Mouse (Mus musculus) cerebral cortex, adult 2 months (tissue): ENCODE results near the gene Ptprs.

Source experiments
- WGBS: fragments of 180-500 bp; shearing (Covaris S2); methylation state at CpG from one replicate; pipeline ENCODE4 v1.1.7; 2018; 5-methylcytosine and 5-hydroxymethylcytosine counted together

Ptprs gene

GRCm38 (mm10) chr17:56467456-56467884 is 8.8 kb downstream of the Ptprs start:
- WGBS = 17% methylated on average over 7 of the region's 7 CpGs

DNA sequence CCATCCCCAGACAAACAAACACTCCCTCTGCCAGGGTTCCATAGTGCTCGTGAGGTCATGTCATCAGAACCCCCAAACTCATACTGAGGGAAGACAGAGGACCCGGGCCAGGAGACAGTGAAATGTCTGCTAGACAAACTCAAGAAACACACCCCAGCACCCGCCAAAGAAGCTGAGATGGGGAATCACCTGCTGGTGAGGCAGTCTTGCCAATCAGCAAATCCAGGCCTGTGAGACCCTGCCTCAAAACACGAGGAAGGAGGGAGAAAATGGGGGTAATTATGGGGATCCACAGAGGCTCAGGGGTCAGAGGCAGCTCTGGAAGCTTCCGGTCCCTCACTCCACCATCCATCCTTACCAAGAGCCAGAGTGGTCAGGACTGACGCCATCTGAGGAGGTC is 9.5 kb downstream of the Ptprs start:
- 49% methylated on average over 6 of the region's 6 CpGs for WGBS

DNA sequence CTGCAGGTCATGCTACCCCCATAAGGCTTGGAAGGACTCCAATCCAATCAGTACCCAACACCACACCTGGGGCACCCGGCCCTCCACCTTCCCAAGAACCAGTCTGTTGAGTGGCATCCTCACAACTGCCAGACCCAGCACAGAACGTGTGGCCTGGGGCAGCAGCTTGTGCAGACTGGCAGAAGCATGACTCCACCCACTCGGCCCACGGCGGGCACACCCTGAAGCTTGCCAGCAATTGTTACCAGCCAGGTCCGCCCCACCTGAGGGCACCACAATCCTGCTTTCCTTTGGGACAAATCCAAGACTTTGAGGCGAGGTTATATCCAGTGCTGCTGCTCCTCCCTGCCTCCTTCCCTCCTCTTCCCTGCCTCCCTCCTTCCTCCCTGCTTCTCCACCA is 11.5 kb downstream of the Ptprs start:
- 47% methylated on average over 7 of the region's 7 CpGs for WGBS

GRCm38 (mm10) chr17:56464345-56464744 is 11.9 kb downstream of the Ptprs start:
- WGBS = 88% methylated on average over 2 of the region's 2 CpGs

DNA sequence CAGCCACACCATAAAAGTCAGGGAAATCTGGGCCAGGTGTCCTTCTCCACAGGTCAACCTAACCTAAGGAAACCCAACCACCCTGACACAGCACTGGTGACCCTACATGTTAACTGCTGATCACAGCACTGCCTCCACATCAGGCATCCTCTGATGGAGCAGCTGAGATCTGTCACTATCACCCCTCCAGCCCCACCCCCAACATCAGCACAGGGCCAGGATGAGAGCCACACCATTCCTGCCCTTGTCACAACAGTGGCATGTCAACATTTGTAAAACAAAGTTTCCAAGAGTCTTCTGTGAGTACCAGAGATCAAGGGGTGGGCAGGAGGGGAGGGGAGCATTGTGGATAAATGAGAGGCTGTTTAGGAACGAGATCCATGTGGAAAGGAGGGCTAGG is 12.8 kb downstream of the Ptprs start:
- WGBS = 31% methylated on average over 1 of the region's 1 CpGs

DNA sequence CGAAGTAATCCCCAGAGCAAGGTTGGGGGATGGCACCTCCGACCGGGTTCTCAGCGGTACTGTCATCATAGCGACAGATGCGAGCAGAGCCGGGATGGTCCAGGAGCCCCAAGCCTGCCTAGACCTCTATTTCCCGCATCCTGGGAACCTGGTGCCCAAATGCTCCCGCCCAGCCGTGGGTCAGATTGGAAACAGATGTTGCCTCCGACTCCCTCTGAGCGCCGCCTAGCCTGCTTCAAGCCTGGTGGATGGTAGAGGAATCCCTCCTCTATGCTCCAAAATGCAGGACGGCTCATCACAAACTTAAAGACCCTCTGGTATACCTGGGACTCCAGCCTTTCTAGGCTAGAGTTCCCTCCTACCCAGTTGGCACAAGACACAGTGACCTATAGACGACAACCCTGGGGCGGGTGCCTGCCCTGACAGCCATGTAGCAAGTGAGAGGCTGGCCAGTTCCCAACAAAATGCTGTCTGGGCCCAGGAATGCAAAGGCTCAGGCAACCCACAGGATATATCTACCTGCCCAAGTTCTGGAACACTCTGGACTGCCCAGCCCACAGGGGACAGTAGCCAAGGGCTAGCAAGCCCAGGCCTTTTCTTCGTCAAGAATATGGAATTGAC is 13.3 kb downstream of the Ptprs start:
- WGBS = 7% methylated on average over 17 of the region's 17 CpGs

GRCm38 (mm10) chr17:56461771-56462743 is 14.2 kb downstream of the Ptprs start:
- WGBS = under 1% methylated on average over 77 of the region's 77 CpGs

GRCm38 (mm10) chr17:56460876-56461275 is 15.4 kb downstream of the Ptprs start:
- whole genome bisulfite sequencing = 43% methylated on average over 6 of the region's 6 CpGs

- 91% methylated on average over 1 of the region's 1 CpGs for WGBS
Observed at GRCm38 (mm10) chr17:56457442-56457841, 18.8 kb downstream of the Ptprs start.

- WGBS = 39% methylated on average over 5 of the region's 5 CpGs
Observed at GRCm38 (mm10) chr17:56456353-56456752, 19.9 kb downstream of the Ptprs start.

- WGBS = 62% methylated on average over 4 of the region's 4 CpGs
Observed at GRCm38 (mm10) chr17:56453689-56454088, 22.6 kb downstream of the Ptprs start.

DNA sequence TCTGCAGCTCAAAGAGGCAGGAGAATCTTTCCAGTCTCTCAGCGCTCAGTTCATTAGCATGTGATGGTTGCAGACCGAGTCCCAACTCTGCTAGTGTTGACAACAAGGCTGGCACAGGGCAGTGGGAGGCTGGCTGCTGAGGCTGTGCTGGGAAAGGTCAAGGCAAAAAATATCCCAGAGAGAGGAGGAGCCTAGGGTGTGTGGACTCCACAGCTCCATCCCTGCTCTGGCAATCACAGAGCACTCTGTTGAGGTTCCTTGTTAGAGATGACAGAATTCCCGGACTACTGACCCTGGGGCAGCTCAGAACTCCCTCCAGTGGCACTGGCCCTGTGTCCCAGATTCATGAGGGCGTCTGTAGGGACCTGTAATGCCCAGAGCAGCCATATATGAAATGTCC is 23.0 kb downstream of the Ptprs start:
- WGBS = 37% methylated on average over 4 of the region's 4 CpGs

DNA sequence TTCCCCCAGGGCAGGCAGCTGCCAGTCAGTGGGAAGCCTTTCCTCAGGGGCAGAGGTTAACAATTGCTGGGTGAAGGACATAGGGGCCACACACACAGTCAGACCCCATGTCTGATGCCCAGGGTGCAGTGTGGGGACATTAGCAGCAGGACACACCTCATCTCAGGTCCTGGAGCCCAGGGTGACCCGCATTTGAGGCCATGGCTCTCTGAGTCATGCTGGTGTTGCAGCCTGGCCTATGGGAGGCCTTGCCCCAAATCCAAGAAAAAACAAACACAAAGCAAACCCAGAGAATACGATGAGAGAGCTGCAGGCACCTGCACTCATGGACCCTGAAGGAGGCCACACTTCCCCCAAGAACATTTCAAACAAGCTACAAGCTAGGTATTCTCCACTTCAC is 28.6 kb downstream of the Ptprs start:
- 67% methylated on average over 2 of the region's 2 CpGs for WGBS

DNA sequence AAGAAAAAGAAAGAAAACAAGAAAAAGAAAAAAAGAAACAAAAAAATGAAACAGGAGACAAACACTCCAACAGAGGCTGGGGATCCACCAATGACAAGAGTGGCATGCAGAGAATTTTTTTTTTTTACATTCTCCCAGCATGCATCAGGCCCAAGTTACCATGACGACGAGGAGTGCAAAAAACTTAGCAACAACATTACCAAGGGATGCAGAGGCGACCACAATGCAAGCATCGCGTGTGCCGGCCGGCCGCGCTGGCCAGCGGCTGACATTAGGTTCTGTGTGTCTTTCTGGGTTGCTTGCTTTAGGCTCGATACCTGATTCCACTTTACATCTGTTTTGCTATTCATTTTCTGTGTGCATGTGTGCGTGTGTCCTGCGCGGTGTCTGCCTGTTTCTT is 30.9 kb downstream of the Ptprs start:
- 43% methylated on average over 14 of the region's 14 CpGs for WGBS

GRCm38 (mm10) chr17:56444771-56445170 is 31.5 kb downstream of the Ptprs start:
- WGBS = 93% methylated on average over 3 of the region's 3 CpGs

DNA sequence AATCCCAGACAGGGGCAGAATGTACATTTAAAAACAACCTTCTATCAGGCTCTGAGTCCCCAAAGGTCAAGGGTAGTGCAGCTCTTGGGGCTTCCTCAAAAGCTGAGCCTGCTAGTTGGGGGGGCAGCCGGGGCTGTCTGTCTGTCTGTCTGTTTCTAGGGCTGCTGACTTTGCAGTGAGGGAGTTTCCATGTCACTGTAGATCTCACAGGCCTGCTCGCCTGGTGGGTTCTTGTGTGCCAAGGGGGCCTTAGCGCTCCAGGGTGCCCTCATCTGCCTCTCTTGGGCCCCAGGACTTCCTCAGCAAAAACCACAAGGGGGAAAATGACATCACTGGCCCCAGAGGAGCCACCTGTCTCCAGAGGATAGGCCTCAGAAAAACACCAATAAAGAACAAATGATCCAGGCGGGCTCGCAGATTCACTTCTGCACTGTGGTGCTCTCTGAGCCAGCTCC is 32.9 kb downstream of the Ptprs start:
- 71% methylated on average over 5 of the region's 5 CpGs for WGBS

GRCm38 (mm10) chr17:56442316-56442715 is 34.0 kb downstream of the Ptprs start:
- WGBS = 66% methylated on average over 6 of the region's 6 CpGs

GRCm38 (mm10) chr17:56439731-56440460 is 36.4 kb downstream of the Ptprs start:
- 48% methylated on average over 15 of the region's 15 CpGs for WGBS

DNA sequence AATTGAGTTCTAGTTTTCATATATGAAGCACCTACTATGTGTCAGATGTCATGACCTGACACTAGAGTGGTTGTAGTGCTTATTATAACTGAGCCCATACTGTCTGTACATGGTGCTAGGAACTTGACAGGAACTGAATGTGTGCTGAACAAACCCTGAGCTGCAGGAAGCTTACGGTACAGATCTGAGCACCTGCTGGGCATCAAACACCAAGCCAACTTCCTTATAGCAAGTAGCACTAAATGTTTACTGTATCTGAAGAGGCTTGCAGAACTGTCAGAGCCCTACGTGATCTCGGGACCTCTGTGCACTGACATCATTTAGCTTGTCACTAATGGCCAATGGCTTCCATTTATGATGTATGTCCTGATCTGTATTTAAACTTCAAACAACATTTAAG is 44.7 kb downstream of the Ptprs start:
- 85% methylated on average over 3 of the region's 3 CpGs for WGBS

- WGBS = 55% methylated on average over 28 of the region's 28 CpGs
Observed at GRCm38 (mm10) chr17:56427857-56428256, 48.4 kb downstream of the Ptprs start.

- WGBS = 35% methylated on average over 3 of the region's 3 CpGs
Observed at GRCm38 (mm10) chr17:56425941-56426340, 50.3 kb downstream of the Ptprs start.

DNA sequence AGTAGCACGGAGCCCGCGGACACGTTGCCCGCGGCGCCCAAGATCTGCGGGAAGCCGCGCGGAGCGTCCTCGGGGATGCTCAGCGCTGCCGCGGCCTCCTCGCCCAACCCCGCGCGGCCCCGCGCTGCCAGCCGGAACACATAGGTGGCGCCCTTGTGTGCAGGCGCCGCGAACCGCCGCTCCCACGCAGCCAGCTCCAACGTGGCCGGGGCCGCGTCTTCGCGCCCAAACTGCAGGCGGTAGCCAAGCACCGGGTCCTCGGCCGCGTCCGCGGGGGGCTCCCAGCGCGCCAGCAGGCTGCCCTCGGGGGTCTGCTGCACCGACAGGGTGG is 50.7 kb downstream of the Ptprs start:
- WGBS = 1% methylated on average over 47 of the region's 47 CpGs
